In the genomic region with DNA sequence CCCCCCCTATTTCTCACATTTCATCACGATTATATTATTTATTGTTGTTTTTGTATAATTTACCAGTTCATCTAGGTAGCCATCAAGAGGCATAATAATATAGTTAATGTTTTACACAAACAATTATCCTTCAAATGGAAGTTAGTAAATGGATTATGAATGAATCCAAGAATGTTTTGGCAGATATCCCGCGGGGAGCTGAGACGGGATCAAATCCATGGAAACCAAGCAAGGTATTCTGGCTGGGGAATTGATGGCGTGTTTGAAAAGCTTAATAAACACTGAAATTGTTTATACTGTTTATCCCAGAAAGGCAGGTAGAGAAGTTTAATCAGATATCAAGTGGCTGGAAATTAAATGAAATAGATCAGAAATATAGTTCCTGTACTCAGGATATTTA, we compare ENCODE assay signal across 27 mouse cellular contexts.
"Had no signal": no experiment of that assay in that cellular context is flagged by ENCODE, and none has a peak within 500 bp of the region (broad histone marks: within the 10 kb centered on the region; RNA-seq: fewer than 3 reads in every experiment).

No protein-coding gene starts in this region.

- H3K4me2 ChIP-seq: heart, embryonic 11.5 days; heart, embryonic 13.5 days; heart, embryonic 15.5 days; hindbrain, embryonic 12.5 days; hindbrain, embryonic 14.5 days; intestine, embryonic 15.5 days; limb, embryonic 12.5 days; liver, embryonic 11.5 days; liver, embryonic 13.5 days; liver, embryonic 15.5 days had no signal

- H3K36me3 ChIP-seq: heart, embryonic 13.5 days; heart, embryonic 15.5 days; hindbrain, embryonic 10.5 days; hindbrain, embryonic 12.5 days; intestine, embryonic 15.5 days; limb, embryonic 10.5 days; limb, embryonic 12.5 days; liver, embryonic 13.5 days; liver, embryonic 15.5 days had no signal

- H3K27me3 ChIP-seq: intestine, embryonic 15.5 days; liver, embryonic 13.5 days; liver, embryonic 15.5 days had no signal

- H3K9ac ChIP-seq: heart, embryonic 13.5 days; heart, embryonic 15.5 days; hindbrain, embryonic 12.5 days; hindbrain, embryonic 14.5 days; intestine, embryonic 15.5 days; limb, embryonic 12.5 days; liver, embryonic 13.5 days; liver, embryonic 15.5 days had no signal

- DNase-seq: gastrocnemius, adult 2 months; gastrocnemius, postnatal 10 days; gastrocnemius, postnatal 25 days; heart, adult 2 months; heart, postnatal 14 days; heart, postnatal 4 days; kidney, adult 18-20 months; kidney, postnatal 10 days; kidney, postnatal 4 days; liver; liver, embryonic 13.5 days had no signal

- H3K27ac ChIP-seq: gastrocnemius, adult 2 months; heart, adult 2 months; heart, embryonic 13.5 days; heart, embryonic 15.5 days; hindbrain, embryonic 10.5 days; hindbrain, embryonic 12.5 days; hindbrain, embryonic 14.5 days; intestine, embryonic 15.5 days; layer of hippocampus, adult 2 months; left cerebral cortex, adult 2 months; limb, embryonic 10.5 days; limb, embryonic 12.5 days; liver, embryonic 13.5 days; liver, embryonic 15.5 days had no signal

- H3K4me3 ChIP-seq: gastrocnemius, adult 2 months; heart, adult 2 months; heart, embryonic 13.5 days; heart, embryonic 15.5 days; hindbrain, embryonic 10.5 days; hindbrain, embryonic 12.5 days; intestine, embryonic 15.5 days; layer of hippocampus, adult 2 months; left cerebral cortex, adult 2 months; limb, embryonic 10.5 days; limb, embryonic 12.5 days; liver, embryonic 13.5 days; liver, embryonic 15.5 days had no signal

- ATAC-seq: hindbrain, embryonic 16.5 days; inflammation-experienced regulatory T-cells, adult 6 months; intestine, embryonic 15.5 days; intestine, postnatal 0 days had no signal

- H3K4me1 ChIP-seq: heart, embryonic 13.5 days; heart, embryonic 15.5 days; hindbrain, embryonic 10.5 days; hindbrain, embryonic 12.5 days; intestine, embryonic 15.5 days; liver, embryonic 13.5 days; liver, embryonic 15.5 days had no signal

- H3K9me3 ChIP-seq: heart, embryonic 13.5 days; heart, embryonic 15.5 days; hindbrain, embryonic 10.5 days; hindbrain, embryonic 12.5 days; intestine, embryonic 15.5 days; limb, embryonic 10.5 days; limb, embryonic 12.5 days; liver, embryonic 13.5 days had no signal
